Mouse (Mus musculus): Measurements from ENCODE around the gene Axin2. TPM values are rescaled to one million over a fixed set of nuclear protein-coding genes. Genes with fewer than 3 reads are reported as not detected.

The Axin2 gene
- polyA plus RNA-seq, 1 experiment, result 16.5 TPM

DNA sequence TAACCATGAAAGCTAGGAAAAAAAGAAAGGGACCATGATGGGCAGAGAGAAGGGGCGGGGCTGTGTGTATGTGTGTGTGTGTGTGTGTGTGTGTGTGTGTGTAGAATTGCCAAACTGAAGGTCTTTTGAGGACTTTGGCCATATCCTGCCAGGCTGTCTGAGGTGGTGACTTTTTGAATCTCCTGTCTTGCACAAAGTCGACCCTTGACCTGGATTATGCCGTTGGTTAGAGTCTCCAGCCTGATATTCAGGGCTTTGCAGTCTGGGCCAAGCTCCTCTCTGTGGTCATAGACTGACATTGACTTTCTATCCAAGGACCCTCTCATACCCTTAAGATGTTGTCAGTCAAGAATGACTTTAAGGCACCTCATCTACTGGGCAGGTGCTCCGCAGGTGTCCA is 35.8 kb downstream of the Axin2 start:
- no peak overlapping the region for H3K27ac ChIP-seq (ENCODE audit: control insufficient read depth, insufficient read depth, low read length)

DNA sequence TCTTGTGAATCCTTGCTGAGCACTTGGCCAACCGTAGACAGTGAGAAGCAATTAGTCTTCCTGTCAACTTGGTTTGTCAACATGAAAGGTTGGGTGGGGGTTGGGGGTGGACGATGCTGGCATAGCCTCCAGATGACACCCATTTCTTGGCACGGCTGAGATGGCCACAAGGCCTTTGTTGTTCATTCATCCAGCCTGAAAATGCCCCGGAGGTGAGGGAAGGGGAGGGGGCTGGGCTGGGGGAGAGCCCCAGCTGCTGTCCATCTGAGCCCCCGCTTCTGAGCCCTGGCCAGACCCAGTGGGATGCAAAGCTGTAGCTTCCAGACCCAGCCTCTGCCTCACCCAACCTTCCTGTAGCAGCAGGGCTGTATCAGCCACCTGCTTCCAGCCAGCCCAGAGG is 38.2 kb downstream of the Axin2 start:
- H3K27ac ChIP-seq (ENCODE audit: control insufficient read depth, insufficient read depth, low read length), result no peak overlapping the region
- DNase-seq, result no peak
- H3K36me3 ChIP-seq (ENCODE audit: control insufficient read depth, insufficient read depth, low read length), result no peaks in the 10 kb centered on the region
- no peak overlapping the region for H3K4me3 ChIP-seq (ENCODE audit: control insufficient read depth, insufficient read depth, low read length)
- no peaks in the 10 kb centered on the region for H3K27me3 ChIP-seq (ENCODE audit: control insufficient read depth, insufficient read depth, low read length)
- no peaks in the 10 kb centered on the region for H3K4me1 ChIP-seq (replicated peaks; ENCODE audit: control insufficient read depth, insufficient read depth, low read length)
- TF ChIP-seq CTCF (IDR thresholded peaks at IDR 0.05; ENCODE audit: borderline replicate concordance, control insufficient read depth, extremely low read depth, insufficient read depth, low read length, poor library complexity) (no peak), POLR2A (IDR thresholded peaks at IDR 0.05; ENCODE audit: control insufficient read depth, extremely low read depth, insufficient read depth, low read length, poor library complexity) (no peak)
- WGBS, result 80% methylated on average over 5 of the region's 5 CpGs

More for the DNA sequence above, 35.8 kb downstream of the Axin2 start:
- 91% methylated on average over 4 of the region's 4 CpGs for WGBS
- H3K4me3 ChIP-seq (ENCODE audit: control insufficient read depth, insufficient read depth, low read length), result no peak overlapping the region
- TF ChIP-seq CTCF (IDR thresholded peaks at IDR 0.05; ENCODE audit: borderline replicate concordance, control insufficient read depth, extremely low read depth, insufficient read depth, low read length, poor library complexity) (no peak), POLR2A (IDR thresholded peaks at IDR 0.05; ENCODE audit: control insufficient read depth, extremely low read depth, insufficient read depth, low read length, poor library complexity) (no peak)
- H3K36me3 ChIP-seq (ENCODE audit: control insufficient read depth, insufficient read depth, low read length), result no peaks in the 10 kb centered on the region
- no peaks in the 10 kb centered on the region for H3K4me1 ChIP-seq (replicated peaks; ENCODE audit: control insufficient read depth, insufficient read depth, low read length)
- H3K27me3 ChIP-seq (ENCODE audit: control insufficient read depth, insufficient read depth, low read length), result no peaks in the 10 kb centered on the region
- no peak for DNase-seq

DNA sequence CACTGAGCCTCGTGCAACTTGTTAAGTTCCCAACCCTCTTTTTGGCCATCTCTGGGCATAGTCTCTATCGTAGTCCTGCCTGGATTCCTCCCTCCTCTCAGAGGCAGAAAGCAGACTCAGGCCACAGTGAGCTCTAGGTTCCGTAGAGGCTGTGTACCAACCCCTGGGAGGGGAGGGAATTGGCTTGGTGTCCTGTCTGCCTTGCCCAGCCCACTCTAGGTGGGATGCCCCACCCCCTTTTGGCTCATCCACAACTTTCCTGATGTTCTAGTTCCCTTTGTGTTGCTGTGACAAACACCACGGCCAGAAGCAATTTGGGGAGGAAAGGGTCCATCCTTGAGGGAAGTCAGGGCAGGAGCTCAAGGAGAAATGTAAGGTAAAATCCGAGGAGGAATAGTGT is 39.0 kb downstream of the Axin2 start:
- DNase-seq, result no peak

DNA sequence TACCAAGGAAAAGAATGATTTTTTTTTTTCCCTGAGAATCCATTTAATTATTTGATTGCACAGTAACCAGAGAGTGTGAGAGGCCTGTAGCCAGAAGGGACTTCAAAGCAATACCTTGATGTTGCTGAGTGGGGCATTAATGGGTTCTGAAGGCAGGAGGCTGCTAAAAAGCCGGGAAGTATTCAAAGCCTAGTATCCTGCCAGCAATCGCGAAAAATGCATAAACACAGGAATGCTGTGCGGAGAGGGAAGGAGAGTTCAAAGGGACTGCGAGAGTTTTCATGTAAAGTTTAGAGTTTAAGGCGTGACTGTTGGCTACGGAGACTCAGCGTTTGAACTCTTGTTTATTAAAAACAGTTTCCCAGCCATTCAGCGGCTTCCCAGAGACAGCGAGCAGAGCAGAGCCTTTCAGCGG is 41.5 kb downstream of the Axin2 start:
- Histone ChIP-seq H3K4me1 (replicated peaks; ENCODE audit: control insufficient read depth, insufficient read depth, low read length) (no peaks in the 10 kb centered on the region), H3K36me3 (ENCODE audit: control insufficient read depth, insufficient read depth, low read length) (no peaks in the 10 kb centered on the region), H3K27me3 (ENCODE audit: control insufficient read depth, insufficient read depth, low read length) (no peaks in the 10 kb centered on the region), H3K4me3 (ENCODE audit: control insufficient read depth, insufficient read depth, low read length) (no peak overlapping the region), H3K27ac (ENCODE audit: control insufficient read depth, insufficient read depth, low read length) (no peak overlapping the region)
- TF ChIP-seq POLR2A (IDR thresholded peaks at IDR 0.05; ENCODE audit: control insufficient read depth, extremely low read depth, insufficient read depth, low read length, poor library complexity), result no peak
- TF ChIP-seq CTCF (IDR thresholded peaks at IDR 0.05; ENCODE audit: borderline replicate concordance, control insufficient read depth, extremely low read depth, insufficient read depth, low read length, poor library complexity), result no peak
- no peak for DNase-seq
- WGBS, result 36% methylated on average over 11 of the region's 11 CpGs

More for the DNA sequence above, 39.0 kb downstream of the Axin2 start:
- TF ChIP-seq POLR2A (IDR thresholded peaks at IDR 0.05; ENCODE audit: control insufficient read depth, extremely low read depth, insufficient read depth, low read length, poor library complexity) (no peak), CTCF (IDR thresholded peaks at IDR 0.05; ENCODE audit: borderline replicate concordance, control insufficient read depth, extremely low read depth, insufficient read depth, low read length, poor library complexity) (no peak)
- Histone ChIP-seq H3K27ac (ENCODE audit: control insufficient read depth, insufficient read depth, low read length) (no peak overlapping the region), H3K4me1 (replicated peaks; ENCODE audit: control insufficient read depth, insufficient read depth, low read length) (no peaks in the 10 kb centered on the region), H3K27me3 (ENCODE audit: control insufficient read depth, insufficient read depth, low read length) (no peaks in the 10 kb centered on the region), H3K4me3 (ENCODE audit: control insufficient read depth, insufficient read depth, low read length) (no peak overlapping the region), H3K36me3 (ENCODE audit: control insufficient read depth, insufficient read depth, low read length) (no peaks in the 10 kb centered on the region)
- WGBS, result 69% methylated on average over 5 of the region's 5 CpGs

GRCm38 (mm10) chr11:108963476-108964232 is 43.5 kb downstream of the Axin2 start:
- Histone ChIP-seq H3K27ac (ENCODE audit: control insufficient read depth, insufficient read depth, low read length) (no peak overlapping the region), H3K27me3 (ENCODE audit: control insufficient read depth, insufficient read depth, low read length) (no peaks in the 10 kb centered on the region), H3K4me1 (replicated peaks; ENCODE audit: control insufficient read depth, insufficient read depth, low read length) (no peaks in the 10 kb centered on the region), H3K36me3 (ENCODE audit: control insufficient read depth, insufficient read depth, low read length) (no peaks in the 10 kb centered on the region), H3K4me3 (ENCODE audit: control insufficient read depth, insufficient read depth, low read length) (no peak overlapping the region)
- no peak for DNase-seq
- WGBS, result 78% methylated on average over 15 of the region's 15 CpGs
- TF ChIP-seq CTCF (IDR thresholded peaks at IDR 0.05; ENCODE audit: borderline replicate concordance, control insufficient read depth, extremely low read depth, insufficient read depth, low read length, poor library complexity) (no peak), POLR2A (IDR thresholded peaks at IDR 0.05; ENCODE audit: control insufficient read depth, extremely low read depth, insufficient read depth, low read length, poor library complexity) (no peak)

GRCm38 (mm10) chr11:108965740-108966139 is 45.6 kb downstream of the Axin2 start:
- H3K27ac ChIP-seq (ENCODE audit: control insufficient read depth, insufficient read depth, low read length), result no peak overlapping the region
- 70% methylated on average over 6 of the region's 6 CpGs for WGBS
- no peak for DNase-seq

More at GRCm38 (mm10) chr11:108965740-108966139, 45.6 kb downstream of the Axin2 start:
- no peak overlapping the region for H3K4me3 ChIP-seq (ENCODE audit: control insufficient read depth, insufficient read depth, low read length)
- H3K4me1 ChIP-seq (replicated peaks; ENCODE audit: control insufficient read depth, insufficient read depth, low read length), result no peaks in the 10 kb centered on the region
- H3K36me3 ChIP-seq (ENCODE audit: control insufficient read depth, insufficient read depth, low read length), result no peaks in the 10 kb centered on the region
- H3K27me3 ChIP-seq (ENCODE audit: control insufficient read depth, insufficient read depth, low read length), result no peaks in the 10 kb centered on the region
- no peak for TF ChIP-seq CTCF (IDR thresholded peaks at IDR 0.05; ENCODE audit: borderline replicate concordance, control insufficient read depth, extremely low read depth, insufficient read depth, low read length, poor library complexity)
- TF ChIP-seq POLR2A (IDR thresholded peaks at IDR 0.05; ENCODE audit: control insufficient read depth, extremely low read depth, insufficient read depth, low read length, poor library complexity), result no peak

Measured in thymus, adult 2 months (tissue).